Mouse (Mus musculus) heart, adult 18-20 months (tissue): ENCODE results near the gene Bdkrb1. TPM values are rescaled to one million over a fixed set of nuclear protein-coding genes. Genes with fewer than 3 reads are reported as not detected.

Experiments used
- DNase-seq, 2 experiments: peaks; one replicate each; pipeline ENCODE4 v3.0.0; 2021 to 2022; ENCODE audit warnings: mixed read lengths in 1 of 2
- long read RNA-seq, 2 experiments: library from polyadenylated mRNA; stranded (forward); transcript quantifications; one replicate each; pipeline ENCODE4 v2.0.0; 2021
- total RNA-seq, 2 experiments: library from RNA; stranded (reverse); gene quantifications; 2 replicates each; pipeline ENCODE4 v1.2.3; 2021

The Bdkrb1 gene
- total RNA-seq = not detected
- long read RNA-seq, experiment 1 = 0 reads
- long read RNA-seq, experiment 2 = 0 reads

DNA sequence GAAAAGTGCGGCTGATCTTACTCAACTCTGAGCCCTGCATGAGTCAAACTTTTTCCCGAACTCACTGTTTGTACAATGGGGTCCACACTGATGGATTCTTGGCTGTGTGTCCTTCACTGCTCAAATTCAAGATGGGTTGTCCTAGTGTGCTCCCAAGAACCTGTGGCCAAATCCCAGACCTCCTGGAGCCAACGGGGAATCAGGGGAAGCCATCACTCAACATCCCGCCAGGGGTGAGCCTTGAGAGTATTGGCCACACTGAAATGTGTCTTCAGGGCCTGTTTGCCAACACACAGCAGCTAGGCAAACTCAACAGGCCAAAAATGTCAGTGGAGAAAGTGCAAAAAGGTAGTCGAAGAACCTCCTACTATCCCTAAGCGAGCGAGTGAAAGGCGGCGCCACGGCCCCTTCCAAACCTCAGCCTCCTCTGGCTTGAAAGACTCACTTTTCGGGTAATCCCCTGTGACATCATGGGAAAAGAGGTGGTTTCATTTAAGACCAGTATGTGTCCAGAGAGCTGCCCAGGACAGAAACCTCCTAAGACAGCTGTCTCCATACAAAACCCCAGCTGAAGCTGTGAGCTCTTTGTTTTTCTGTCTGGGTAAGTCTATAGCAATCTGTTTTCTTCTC lies at the start of gene Bdkrb1:
TSS of gene Bdkrb1 (plus strand) at position 505 of the 630 bp plus-strand sequence.
- no peak for DNase-seq

DNA sequence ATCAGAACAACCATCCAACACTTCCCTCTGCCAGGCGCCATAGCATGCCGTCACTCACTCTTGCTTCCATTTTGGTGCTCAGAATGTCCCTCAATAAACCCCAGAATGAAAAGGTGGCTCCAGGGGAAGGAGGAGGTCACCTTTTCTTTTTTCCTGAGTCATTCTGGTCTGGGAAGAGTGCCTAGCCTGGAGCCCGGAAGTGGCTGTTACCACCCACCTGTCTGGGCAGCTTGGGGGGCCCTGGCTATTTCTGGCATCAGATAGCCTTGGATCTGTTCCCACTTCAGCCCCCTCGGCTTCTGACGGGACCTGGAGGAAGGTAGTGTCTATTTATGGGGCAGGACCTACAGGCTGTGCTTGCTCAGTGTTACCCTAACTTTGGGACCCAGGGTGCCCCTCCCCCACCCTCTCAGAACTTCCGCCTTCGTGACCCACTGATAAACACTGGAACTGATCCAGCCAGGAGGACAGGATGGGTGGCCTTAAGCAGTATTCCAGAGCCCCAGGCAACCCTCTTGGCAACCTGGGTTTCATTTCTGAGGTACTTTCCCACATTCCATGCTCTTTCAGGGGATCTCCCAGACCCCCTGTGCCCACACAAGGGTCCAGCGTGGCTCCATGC lies 48.6 kb upstream of the Bdkrb1 start:
- DNase-seq = peak in 1 of 2 experiments; percentile 41

DNA sequence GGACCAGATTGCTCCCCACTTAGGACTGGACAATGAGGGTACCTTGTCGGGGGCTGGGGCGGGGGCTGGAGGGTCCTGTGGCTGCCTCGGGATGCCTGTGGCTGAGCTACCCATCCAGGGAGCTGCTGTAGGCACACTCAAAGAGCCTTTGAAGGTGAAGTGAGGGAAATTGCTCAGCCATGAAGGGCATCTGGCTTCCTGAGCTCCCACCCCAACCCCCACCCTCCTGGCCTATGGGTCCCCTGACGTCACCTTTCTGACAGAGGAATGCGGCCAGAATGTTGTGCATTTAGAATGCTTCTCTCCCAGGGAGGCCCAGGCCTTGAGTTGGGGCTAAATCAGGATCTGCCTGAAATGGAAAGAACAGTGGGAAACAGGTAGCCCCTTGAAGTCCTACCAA lies 47.7 kb upstream of the Bdkrb1 start:
- DNase-seq = no peak

DNA sequence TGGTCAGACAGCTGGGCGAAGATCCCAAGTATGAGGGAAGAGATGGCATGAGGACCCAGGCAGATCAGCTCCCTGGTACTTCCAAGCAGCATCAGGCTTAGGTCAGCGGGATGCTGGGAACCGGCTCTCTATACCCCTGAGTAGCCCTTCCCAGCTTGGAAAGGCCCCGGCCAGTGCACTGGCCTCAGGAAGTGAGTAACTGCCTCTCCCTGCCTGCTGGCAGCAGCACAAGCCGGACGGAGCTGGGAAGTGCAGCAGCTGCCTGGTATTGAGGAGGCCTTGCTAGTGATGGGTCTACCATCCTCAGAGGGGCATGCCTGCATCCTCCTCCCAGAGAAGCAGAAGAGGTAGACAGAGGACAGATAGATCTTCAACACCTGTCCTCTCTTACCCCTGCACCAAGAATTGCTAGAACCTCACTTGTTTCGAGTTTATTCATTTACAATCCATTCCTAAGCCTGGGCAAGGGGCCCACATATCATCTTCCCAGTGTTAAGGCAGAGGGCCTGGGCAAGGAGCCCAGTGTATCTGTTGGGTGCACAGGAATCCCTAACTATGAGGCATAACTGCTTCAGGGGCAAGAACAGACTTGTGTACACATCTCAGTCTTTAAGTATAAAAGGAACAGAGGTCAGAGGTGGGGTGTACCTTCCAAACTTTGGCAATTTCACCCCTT lies 45.5 kb upstream of the Bdkrb1 start:
- peak; percentile 60 to 81 for DNase-seq

DNA sequence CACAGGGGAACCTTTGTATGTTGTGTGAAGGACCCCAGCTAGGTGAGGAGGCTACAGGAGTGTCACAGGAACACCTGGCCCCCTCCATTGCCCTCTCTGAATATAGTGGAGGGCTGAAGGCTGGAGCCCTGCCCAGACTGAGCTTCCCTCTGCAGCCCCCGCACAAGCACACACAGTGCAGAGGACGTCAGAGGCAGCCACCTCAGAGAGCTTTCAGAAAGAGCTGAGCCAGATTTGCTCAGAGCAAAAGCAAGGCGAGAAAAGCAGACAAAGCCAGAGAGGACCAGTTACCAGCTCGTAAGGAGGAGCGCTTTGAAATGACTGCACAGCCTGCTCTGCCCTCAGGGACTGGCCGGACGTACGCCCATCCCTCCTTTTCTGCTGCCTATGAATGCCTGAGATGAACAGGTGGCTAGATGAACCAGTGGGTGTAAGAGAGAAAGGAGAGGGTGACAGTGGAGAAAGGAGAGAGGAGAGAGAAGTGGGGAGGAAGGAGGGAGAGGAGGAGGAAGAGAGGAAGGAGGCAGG lies 41.8 kb upstream of the Bdkrb1 start:
- no peak for DNase-seq

DNA sequence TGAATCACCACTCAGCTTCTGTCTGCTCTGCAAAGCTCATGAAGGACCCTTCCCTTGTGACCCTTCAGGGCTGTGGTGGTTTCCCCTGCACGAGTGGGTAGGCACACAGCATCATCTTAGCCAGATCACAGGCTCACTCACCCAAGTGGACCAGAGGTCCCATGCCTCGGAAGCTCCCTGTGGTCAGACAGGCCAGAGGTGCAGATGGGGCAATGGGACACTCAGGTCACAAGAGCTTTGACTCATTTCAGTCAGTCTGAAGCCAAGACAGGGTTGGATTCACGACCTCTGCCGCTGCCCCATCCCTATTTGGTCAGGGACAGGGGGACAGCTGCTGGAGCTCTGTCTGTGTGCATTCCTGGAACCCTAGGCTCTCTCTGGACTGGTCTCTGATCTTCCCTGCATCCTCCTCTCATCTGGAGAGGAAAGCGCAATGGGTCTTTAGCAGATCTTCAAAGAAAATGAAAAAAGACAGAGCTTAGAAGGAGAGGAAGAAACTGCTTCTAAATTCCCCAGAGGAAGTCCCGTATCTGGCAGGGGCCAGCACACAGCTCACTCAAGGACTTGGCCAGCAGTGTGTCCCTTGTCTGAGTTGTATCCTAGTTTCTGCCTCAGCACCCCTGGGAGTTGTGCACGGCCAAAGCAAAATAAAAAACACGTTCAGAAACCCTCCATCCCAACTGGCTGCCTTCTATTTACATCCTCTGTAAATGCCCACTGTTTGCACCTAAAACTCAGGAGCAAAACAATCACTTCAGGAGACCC lies 40.6 kb upstream of the Bdkrb1 start:
- DNase-seq = peak; percentile 49 to 70

DNA sequence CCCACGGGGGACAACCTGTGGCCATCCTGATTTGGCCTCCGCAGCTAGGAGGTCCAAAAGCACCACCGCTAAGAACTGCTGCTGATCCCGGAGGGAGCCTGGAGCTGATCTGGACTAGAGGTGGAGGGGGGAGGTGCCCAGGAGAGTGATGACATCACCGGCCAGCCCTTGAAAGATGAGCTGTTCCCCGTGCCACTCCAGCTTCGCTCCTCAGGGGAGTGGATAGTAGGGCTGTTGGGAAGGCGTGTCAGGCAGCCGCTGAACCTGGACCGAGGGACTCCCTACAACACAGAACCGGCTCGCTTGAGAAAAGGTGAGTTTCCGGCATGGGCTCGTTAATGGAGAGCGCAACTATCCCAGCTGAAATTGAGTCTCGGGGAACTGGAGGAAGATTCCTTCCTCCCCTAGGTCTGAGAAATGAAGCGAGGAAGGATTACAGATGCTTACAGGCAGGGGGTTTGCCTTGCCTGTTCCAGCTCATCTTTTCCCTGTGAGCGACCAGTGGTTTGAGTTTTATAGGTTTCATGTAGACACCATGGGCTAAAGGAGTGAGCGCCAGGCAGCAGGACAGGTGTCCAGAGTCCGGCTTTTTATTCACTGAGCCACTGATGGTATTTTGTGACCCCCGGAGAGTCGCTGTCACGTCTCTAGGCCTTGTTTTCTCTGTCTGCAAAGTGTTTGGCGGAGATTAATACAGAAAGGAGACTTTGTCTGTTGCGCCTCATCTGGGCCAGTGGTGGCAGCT lies 39.8 kb upstream of the Bdkrb1 start, which contains the start of gene Bdkrb2:
TSS of gene Bdkrb2 (plus strand) at position 291 of the 745 bp plus-strand sequence.
- DNase-seq = peak; percentile 44 to 54

DNA sequence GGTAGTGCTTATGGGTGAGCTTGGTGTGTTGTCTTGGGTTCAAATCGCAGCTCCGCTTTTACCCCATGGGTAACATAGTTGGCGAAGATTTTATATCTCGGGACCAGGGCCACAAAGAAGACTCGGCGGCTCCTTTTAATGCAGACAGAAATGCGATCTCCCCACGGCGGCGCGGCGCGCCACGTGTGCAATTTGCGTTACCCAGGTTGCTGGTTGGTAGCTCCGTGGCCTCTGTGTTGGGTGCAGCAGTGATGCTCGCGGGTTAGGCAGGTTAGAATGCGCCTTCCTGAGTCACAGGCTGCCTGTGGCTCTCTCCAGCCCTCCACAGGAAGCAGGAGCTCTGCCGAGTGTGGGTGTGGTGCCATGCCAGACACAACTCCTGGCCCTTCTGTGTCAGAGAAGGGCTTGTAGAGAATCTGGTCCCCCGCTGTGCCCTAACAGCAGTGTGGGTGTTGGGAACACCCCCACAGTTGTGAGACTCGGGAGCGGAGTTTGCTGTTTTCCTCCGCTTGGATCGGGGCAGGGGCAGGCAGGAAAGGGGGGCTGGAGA lies 39.1 kb upstream of the Bdkrb1 start:
- no peak for DNase-seq

DNA sequence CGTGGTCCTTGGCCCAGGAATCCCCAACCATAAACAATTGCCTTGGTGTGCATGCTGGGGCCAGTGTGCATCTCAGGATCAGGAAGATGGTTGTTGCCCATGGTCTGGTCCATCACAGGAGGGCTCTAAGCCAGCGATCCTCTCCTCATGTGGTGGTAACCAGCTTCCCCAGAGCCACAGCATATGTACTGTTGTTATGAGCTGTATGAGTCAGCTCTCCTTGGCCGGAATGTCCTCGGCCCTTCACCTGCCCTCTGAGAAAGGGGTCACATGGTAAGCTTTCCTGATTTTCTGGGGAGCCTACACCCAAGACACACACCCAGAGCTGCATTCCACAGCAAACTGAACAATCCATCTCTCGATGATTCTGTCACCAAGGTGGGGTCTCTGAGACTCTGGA lies 37.7 kb upstream of the Bdkrb1 start:
- no peak for DNase-seq

DNA sequence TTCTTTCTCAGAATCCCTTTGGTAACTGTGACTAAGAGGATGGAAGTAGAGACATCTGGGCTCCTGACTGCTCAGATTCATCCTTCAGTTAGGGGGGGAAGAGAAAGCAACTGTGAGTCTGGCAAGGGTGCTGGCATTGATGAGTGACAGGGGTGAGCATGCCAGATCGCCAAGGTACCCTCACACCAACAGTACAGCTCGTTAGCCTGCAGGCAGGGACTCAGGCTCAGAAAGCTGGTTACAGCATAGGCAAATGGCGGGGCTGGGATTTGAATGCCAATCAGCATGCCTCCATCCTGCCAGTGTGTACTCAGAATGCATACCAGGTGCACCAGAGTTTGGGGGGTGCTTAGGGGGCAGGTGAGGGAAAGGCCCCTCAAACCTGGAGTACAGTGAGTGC lies 31.0 kb upstream of the Bdkrb1 start:
- no peak for DNase-seq

DNA sequence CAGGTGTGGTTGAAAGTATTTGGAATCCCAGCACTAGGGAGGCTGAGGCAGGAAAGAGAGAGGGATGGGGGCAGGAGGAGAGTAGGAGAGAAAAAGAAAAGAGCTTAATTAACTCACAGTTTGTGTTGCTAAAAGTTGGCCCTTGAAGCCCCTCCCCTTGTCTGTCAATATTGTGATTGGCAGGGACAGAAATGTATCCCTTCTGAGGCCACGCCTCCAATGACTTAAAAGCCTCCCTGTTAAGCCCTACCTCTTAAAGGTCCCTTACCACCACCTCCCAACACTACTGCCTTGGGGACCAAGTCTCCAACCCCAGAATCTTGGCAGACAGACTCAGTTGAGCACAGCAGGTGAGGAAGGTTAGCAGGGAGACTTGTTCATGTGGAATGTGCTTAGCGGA lies 30.3 kb upstream of the Bdkrb1 start:
- no peak for DNase-seq

DNA sequence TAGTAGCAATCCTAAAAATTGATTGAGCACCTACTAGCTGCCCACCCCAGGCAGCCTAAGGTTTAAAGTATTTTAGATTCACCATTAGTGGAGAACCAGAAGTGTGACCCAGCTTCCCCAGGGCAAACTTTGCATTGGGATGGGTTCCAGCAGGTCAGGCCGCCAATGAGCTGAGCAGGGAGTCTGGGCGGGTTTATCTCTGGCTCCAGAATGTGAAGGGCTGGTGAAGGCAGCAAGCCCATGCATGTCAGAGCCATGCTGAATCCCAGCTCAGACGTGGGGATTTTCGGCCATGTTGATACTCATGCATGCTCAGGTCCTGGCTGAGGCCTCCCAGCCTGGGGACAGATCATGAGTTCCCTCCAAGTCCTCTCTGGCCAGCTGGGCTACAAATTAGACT lies 28.5 kb upstream of the Bdkrb1 start:
- DNase-seq = no peak

DNA sequence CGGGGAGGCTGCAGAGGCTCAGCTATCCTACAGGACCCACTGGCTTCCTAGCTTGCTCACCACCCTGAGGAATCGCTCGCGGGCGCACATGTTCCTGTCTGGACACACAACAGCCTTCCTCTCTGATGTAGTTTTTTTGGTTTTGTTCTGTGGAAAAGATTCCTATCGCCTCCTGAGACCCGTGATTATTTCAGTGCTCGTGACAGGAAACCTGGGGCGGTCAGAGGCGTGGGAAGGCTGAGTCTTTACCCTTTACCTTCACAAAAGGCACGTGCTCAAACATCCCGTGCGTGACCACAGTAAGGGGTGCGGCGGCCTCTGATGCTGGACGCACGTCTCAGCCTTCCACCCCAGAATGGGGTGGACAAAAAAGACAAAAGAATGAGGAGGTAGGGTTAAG lies 22.4 kb upstream of the Bdkrb1 start:
- no peak for DNase-seq

DNA sequence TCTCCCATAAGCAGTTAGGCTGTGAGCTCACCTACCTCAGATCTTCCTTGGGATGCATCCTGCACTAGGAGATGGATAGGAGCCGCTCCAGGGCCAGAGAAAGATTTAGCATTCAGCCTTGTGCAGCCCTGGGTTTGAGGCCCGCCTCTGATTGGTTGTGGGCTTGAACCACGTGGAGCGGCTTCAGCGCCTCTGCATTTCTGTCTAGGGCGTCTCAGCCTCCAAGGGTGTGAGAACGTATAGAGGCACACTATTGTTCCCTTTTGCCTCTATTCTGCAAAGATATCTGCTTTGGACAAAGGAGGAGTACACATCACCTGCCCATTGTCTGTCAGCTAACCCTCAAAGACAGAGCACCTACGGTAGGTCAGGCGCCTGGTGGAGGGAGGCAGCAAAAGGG lies 20.4 kb upstream of the Bdkrb1 start:
- DNase-seq = no peak

DNA sequence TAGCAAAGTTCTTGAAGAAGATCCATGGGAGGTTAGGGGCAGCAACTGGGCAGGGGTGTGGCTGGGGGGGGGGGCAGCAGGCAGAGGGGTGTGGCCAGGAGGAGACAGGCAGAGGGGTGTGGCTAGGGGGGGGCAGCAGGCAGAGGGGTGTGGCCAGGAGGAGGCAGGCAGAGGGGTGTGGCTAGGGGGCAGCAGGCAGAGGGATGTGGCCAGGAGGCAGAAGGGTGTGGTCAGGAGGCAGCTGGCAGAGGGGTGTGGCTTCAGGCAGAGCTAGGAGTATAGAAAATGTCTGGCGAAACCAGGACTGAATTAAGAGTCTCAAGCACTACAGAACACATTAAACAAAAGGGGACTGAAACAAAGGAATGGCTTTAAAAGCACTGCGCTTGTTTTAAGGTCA lies 19.4 kb upstream of the Bdkrb1 start:
- no peak for DNase-seq

DNA sequence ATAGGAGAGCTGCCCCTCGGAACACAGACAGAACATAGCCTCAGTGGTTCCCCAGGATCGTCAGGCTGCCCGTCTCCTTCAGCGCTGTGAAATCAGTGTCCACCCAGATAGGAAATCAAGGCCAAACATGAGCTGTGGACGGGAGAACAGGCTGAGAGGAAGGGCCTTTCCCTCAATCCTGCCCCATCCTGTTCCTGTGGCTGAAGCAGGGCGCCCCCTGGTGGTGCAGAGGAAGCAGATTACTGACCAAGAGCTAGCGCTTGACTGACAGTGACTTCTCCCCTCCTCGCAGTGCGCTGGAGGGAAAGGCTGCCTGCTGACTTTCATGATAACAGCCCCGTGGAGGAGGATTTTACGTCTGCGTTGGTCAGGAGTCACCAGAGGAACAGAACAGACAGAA lies 18.0 kb upstream of the Bdkrb1 start:
- DNase-seq = peak; percentile 67 to 82

DNA sequence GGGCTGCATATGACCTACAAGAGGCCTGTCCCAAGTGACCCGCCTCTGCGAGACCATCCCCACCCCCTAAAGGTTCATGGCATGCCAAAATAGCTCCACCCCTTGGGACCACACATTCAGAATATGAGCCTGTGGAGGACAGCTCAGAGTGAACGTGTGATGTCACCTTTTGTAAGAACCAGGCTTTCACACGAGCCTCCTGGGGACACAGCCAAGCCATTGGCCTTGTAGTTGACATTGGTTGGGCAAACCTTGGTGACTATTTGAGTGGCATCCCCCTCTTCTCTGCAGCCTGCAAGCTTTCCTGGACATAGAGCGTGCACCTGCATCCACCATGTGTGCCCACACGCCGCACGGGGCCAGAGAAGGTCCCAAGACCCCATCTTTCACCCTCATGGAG lies 15.4 kb upstream of the Bdkrb1 start:
- DNase-seq = no peak

DNA sequence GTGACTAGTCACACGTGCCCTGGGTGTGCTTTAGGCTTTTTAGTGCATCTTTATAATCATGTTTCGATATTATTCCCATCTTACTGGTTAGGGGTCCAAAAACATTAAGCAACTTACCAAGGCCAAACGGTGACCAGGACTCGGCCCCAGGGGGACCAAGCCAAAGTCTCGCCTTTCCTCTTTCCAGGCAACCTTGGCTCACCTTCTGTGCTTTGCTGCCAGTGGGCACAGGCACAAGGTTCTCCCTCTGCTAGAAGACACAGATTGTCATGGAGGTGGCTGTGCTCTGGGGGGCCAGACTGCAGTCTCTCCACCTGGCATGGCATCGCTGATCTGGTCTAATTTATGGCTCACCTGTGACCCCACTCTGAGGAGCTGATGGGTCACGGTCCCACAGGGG lies 12.1 kb upstream of the Bdkrb1 start:
- no peak for DNase-seq

DNA sequence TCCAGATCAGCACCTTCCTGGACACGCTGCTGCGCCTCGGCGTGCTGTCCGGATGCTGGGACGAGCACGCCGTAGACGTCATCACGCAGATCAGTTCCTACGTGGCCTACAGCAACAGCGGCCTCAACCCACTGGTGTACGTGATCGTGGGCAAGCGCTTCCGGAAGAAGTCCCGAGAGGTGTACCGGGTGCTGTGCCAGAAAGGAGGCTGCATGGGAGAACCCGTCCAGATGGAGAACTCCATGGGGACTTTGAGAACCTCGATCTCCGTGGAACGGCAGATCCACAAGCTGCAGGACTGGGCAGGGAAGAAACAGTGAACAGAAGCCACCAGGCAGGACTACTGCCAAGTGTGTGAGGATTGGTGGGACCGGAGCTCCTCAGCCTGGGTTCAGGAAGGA lies 10.5 kb upstream of the Bdkrb1 start:
- no peak for DNase-seq

DNA sequence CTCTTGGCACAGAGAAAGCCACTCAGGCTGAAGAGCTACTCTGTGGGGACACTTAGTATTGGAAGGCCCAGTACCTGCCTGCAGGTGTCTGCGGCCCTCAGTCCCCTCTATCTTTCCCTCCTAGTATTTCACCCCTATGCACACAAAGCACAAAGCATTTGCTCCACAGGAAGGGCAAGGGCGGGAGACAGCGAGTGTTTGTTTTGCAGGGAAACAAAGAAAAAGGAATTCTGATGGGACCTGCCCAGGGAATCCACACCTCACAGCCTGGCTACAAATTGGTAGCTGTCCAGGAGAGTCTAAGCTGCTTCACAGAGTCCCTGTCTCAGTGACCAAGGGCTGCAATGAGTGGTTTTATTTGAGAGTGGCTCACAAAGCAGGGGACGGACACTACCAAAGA lies 9.4 kb upstream of the Bdkrb1 start:
- no peak for DNase-seq

DNA sequence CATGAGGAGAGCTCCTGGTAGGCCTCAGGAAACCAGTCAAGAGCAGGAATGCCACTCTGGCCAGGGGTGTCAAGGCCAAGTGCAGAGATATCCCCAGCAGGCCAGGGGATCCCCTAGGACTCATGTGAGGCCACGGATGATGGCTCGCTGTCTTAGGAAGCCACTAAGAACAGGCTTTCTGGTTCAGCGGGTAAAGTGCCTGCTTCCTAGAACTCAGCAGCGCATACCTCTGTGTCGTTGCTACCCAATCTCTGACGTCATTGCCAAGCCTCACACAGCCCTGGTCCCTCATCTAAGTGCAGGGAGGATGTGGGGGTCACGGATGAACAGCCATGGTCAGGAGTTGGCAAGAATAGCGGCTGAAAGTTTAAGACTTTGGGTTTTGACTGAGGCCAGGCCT lies 5.8 kb upstream of the Bdkrb1 start:
- no peak for DNase-seq

DNA sequence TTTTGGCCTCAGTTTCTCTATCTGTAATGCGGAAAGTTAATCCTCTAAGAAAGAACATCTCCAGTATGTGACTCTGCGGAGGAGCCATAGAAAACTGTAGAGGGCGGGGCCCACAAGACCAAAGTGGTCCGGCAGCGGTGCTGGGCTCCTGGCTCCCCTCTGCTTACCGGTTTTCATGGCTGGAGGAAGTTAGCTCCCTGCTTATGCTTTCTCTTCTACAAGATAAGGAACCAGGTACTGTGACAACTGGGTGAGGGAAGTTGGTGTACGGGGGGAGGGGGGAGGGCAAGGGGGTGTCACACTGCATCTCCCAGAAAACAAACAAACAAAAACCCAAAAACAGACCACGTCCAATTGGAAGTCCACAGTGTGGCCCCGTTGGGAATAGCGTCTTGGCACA lies 4.4 kb upstream of the Bdkrb1 start:
- no peak for DNase-seq
